Mouse (Mus musculus) forebrain, postnatal 0 days (tissue): ENCODE data around the gene Lbh. TPM values are rescaled to one million over a fixed set of nuclear protein-coding genes. Genes with fewer than 3 reads are reported as not detected.
A peak's percentile ranks its signal among the peaks of the same experiment; 100 is the strongest.

Source experiments
- ATAC-seq: fragments of 200-750 bp; cut with Nextera tagmentation; 2 replicates; pipeline ENCODE4 v1.8.0; 2017; ENCODE audit warnings: mild to moderate bottlenecking, moderate library complexity
- DNase-seq: peaks from one replicate; pipeline ENCODE4 v3.0.0-alpha.2; 2015
- H3K27ac ChIP-seq: fragments of 300-500 bp; sonication (generic); 2 replicates; pipeline ENCODE4 v1.5.1; 2014; ENCODE audit warnings: low read depth, mild to moderate bottlenecking, antibody characterized with exemption, low read length, moderate library complexity, mixed read lengths
- H3K27me3 ChIP-seq: fragments of 300-500 bp; sonication (generic); 2 replicates; pipeline ENCODE4 v1.6.1; 2014; ENCODE audit warnings: mild to moderate bottlenecking, low read length, mixed read lengths; ENCODE audit not compliant: insufficient read depth
- H3K36me3 ChIP-seq: fragments of 300-500 bp; sonication (generic); 2 replicates; pipeline ENCODE4 v1.6.1; 2014; ENCODE audit warnings: mild to moderate bottlenecking, moderate library complexity; ENCODE audit not compliant: insufficient read depth
- H3K4me1 ChIP-seq: fragments of 300-500 bp; sonication (generic); 2 replicates; pipeline ENCODE4 v1.6.1; 2014; ENCODE audit warnings: antibody characterized with exemption; ENCODE audit not compliant: insufficient read depth
- H3K4me2 ChIP-seq: fragments of 300-500 bp; sonication (generic); 2 replicates; pipeline ENCODE4 v1.6.1; 2014; ENCODE audit warnings: low read depth, mild to moderate bottlenecking, moderate library complexity
- H3K4me3 ChIP-seq: fragments of 300-500 bp; sonication (generic); 2 replicates; pipeline ENCODE4 v1.5.1; 2014; ENCODE audit warnings: low read depth, low read length, mixed read lengths
- H3K9ac ChIP-seq: fragments of 300-500 bp; sonication (generic); 2 replicates; pipeline ENCODE4 v1.6.1; 2014; ENCODE audit warnings: mild to moderate bottlenecking
- H3K9me3 ChIP-seq: fragments of 300-500 bp; sonication (generic); 2 replicates; pipeline ENCODE4 v1.6.1; 2016; ENCODE audit warnings: low read length
- CTCF ChIP-seq: sonication (generic); IDR thresholded peaks from 2 replicates; pipeline ENCODE4 v1.5.1; 2016; ENCODE audit warnings: antibody characterized with exemption, control low read depth, low read depth
- WGBS: fragments of 180-500 bp; shearing (Covaris S2); extraction: QIAGEN DNeasy Blood & Tissue Kit; methylation state at CpG from one replicate; pipeline ENCODE4 v1.1.7; 2014; 5-methylcytosine and 5-hydroxymethylcytosine counted together
- polyA plus RNA-seq: library from polyadenylated mRNA; unstranded; fragments of >200 nt; fragmentation: Nextera tagmentation; extraction: Ambion mirVana; gene quantifications from 2 replicates; pipeline ENCODE4 v1.2.1, GENCODE M21; 2015
- total RNA-seq: library from RNA; depleted of rRNA; stranded (reverse); fragments of >200 nt; gene quantifications from 2 replicates; pipeline ENCODE4 v1.2.3, GENCODE M21; 2014

Lbh gene
- total and polyA plus RNA-seq, 2 experiments from 2014 or later: 3.0 to 66.7 TPM

DNA sequence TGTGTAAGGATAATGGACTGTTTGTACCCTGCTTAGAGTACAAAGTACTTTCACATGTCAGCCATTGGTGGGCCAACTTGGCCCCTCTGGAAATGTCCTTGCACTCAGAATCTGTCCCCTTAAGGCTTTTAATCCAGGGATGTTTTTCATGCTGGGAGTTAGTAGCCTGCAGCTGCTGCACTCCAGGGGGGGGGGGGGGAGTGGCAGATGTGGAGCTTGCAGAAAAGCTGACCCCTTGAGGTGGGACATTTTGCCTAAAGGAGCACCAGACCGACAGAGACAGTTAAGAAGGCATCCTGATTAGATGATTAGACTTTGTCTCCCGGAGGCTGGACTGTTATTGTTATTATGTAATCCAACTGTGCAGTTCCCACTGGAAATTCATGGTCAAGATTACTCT is 2.3 kb downstream of the Lbh start:
- Histone ChIP-seq H3K36me3 (peaks cover 14% of the 10 kb centered on the region; the same call in 1 of the 2 replicates), H3K4me2 (peak overlapping the region; percentile 32), H3K27ac (no peak overlapping the region), H3K9me3 (no peaks in the 10 kb centered on the region), H3K27me3 (no peaks in the 10 kb centered on the region), H3K4me3 (peak overlapping the region; percentile 17; the same call in 1 of the 2 replicates), H3K9ac (0 out of 2 replicates have a peak overlapping the region, but pooled peaks have one; percentile 14), H3K4me1 (peaks cover 23% of the 10 kb centered on the region; the same call in 1 of the 2 replicates)
- ATAC-seq (no peak), DNase-seq (no peak)
- whole genome bisulfite sequencing: 16% methylated on average over 2 of the region's 2 CpGs
- TF ChIP-seq CTCF: no peak

DNA sequence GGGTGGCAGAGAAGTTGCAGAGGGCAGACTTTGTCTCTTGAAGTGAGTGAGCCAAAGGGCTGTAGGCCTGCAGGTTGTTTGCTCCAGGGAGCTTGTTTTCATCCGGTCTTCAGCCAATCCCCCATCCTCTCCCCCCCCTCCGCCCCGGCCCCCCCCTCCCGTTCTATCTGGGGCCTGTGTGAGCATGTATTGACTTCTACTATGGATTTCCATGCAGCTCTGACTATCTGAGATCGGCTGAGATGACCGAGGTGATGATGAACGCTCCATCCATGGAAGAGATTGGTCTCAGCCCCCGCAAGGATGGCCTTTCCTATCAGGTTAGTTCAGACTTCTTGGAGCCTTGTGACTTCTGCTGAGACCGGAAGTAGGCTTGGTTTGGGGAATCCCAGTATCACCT is 2.9 kb downstream of the Lbh start:
- DNase-seq (no peak), ATAC-seq (no peak)
- Histone ChIP-seq H3K4me1 (peaks cover 29% of the 10 kb centered on the region), H3K9ac (no peak overlapping the region), H3K36me3 (peaks cover 14% of the 10 kb centered on the region; the same call in 1 of the 2 replicates), H3K4me3 (no peak overlapping the region), H3K27ac (no peak overlapping the region), H3K9me3 (no peaks in the 10 kb centered on the region), H3K27me3 (no peaks in the 10 kb centered on the region), H3K4me2 (peak overlapping the region; percentile 32)
- no peak for TF ChIP-seq CTCF
- WGBS: 59% methylated on average over 8 of the region's 9 CpGs

DNA sequence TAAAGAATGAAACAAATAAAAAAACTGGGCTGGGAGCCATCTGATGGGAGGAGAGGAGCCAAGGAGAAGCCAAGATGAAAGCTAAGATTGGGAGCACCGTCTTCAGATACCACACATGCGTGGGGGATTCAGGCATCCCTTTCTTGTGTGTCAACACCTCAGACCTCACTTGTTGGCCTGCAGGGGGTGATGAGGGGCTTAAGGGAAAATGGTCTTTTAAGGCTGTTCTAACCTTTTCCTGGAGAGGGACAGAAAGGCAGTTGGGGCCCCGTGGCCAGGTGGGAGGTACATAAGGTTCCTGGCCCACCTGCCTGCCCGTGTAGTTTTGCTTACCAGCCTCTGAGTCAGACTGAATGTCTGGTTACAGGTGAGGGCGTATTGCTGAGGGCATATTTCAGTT is 4.1 kb downstream of the Lbh start:
- Histone ChIP-seq H3K4me3 (no peak overlapping the region), H3K9me3 (no peaks in the 10 kb centered on the region), H3K27me3 (no peaks in the 10 kb centered on the region), H3K9ac (no peak overlapping the region), H3K4me2 (no peak overlapping the region), H3K36me3 (peaks cover 14% of the 10 kb centered on the region; the same call in 1 of the 2 replicates), H3K4me1 (peaks cover 35% of the 10 kb centered on the region), H3K27ac (no peak overlapping the region)
- no peak; the same call in 1 of the 2 replicates for TF ChIP-seq CTCF
- no peak for DNase-seq
- ATAC-seq: no peak
- WGBS: 70% methylated on average over 5 of the region's 5 CpGs

DNA sequence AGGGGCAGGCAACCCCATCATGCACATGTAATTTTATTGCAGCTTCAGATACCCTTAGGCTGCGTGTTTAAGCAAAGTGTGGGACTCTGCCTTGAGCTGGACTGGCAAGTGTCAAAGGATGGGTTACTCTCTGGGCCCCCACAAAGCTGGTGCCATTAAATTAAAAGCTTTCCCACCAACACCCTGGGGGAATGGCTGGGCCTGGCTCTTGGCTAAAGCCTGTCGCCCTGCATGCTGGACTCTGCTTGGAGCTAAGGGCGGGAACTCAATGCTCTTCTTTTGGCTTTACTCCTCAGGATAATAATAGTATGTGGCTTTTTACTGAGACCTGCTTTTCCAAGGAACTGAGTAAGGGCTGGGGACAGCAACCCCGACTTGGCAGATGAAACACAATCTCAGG is 5.2 kb downstream of the Lbh start:
- peaks cover 14% of the 10 kb centered on the region; the same call in 1 of the 2 replicates for H3K36me3 ChIP-seq
- no peak for ATAC-seq
- H3K4me1 ChIP-seq: peaks cover 35% of the 10 kb centered on the region
- no peaks in the 10 kb centered on the region for H3K9me3 ChIP-seq
- H3K4me3 ChIP-seq: no peak overlapping the region
- no peak for TF ChIP-seq CTCF
- WGBS: 92% methylated on average over 4 of the region's 4 CpGs
- H3K9ac ChIP-seq: no peak overlapping the region
- no peak for DNase-seq
- H3K4me2 ChIP-seq: no peak overlapping the region
- no peaks in the 10 kb centered on the region for H3K27me3 ChIP-seq
- no peak overlapping the region for H3K27ac ChIP-seq

DNA sequence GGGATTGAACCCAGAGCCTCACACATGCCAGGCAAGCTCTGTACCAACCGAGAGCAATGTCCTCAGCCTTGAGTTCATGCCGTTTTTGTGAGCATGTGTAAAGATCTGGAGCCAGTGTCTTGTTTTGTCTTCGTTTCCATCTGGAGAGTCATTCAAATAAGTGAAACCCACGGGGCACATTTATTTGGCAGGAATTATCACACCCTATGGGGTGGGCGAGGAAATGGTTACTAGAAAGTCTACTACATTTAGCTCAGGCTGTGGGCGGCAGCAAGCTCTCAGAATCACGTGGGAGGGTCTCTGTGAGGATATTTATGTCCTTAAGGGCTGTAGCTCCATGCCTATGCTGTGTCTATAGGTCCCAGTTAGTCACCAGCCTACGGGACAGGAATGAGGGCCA is 6.2 kb downstream of the Lbh start:
- DNase-seq: no peak
- Histone ChIP-seq H3K27ac (no peak overlapping the region), H3K9me3 (no peaks in the 10 kb centered on the region), H3K4me3 (no peak overlapping the region), H3K36me3 (peaks cover 14% of the 10 kb centered on the region; the same call in 1 of the 2 replicates), H3K27me3 (no peaks in the 10 kb centered on the region), H3K9ac (no peak overlapping the region), H3K4me2 (no peak overlapping the region), H3K4me1 (peaks cover 35% of the 10 kb centered on the region)
- ATAC-seq: no peak
- no peak for TF ChIP-seq CTCF
- WGBS: 60% methylated on average over 8 of the region's 8 CpGs

DNA sequence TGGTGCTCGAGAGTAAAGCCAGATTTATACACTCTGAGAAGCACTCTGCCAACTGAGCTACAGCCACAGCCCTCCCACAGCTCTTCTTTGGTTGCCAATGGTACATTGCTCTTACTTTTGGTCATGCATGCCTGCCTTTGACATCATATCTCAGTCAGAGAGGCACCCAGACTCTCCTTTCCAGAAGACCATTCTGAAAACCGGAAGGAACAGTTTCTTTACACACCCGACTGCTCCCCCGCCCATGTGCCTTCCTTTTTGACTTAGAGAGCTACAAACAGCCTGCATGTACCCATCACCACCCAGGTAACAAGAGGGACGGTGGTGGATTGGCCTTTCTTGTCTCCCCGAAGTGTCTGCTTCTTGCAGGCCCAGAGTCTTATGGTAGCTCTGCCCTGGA is 7.0 kb downstream of the Lbh start:
- Histone ChIP-seq H3K9ac (no peak overlapping the region), H3K9me3 (no peaks in the 10 kb centered on the region), H3K4me1 (peaks cover 30% of the 10 kb centered on the region), H3K27ac (peak overlapping the region; percentile 68), H3K27me3 (no peaks in the 10 kb centered on the region), H3K4me2 (no peak overlapping the region), H3K4me3 (no peak overlapping the region), H3K36me3 (peaks cover 14% of the 10 kb centered on the region; the same call in 1 of the 2 replicates)
- WGBS: 83% methylated on average over 6 of the region's 6 CpGs
- no peak for TF ChIP-seq CTCF
- DNase-seq (no peak), ATAC-seq (no peak)

DNA sequence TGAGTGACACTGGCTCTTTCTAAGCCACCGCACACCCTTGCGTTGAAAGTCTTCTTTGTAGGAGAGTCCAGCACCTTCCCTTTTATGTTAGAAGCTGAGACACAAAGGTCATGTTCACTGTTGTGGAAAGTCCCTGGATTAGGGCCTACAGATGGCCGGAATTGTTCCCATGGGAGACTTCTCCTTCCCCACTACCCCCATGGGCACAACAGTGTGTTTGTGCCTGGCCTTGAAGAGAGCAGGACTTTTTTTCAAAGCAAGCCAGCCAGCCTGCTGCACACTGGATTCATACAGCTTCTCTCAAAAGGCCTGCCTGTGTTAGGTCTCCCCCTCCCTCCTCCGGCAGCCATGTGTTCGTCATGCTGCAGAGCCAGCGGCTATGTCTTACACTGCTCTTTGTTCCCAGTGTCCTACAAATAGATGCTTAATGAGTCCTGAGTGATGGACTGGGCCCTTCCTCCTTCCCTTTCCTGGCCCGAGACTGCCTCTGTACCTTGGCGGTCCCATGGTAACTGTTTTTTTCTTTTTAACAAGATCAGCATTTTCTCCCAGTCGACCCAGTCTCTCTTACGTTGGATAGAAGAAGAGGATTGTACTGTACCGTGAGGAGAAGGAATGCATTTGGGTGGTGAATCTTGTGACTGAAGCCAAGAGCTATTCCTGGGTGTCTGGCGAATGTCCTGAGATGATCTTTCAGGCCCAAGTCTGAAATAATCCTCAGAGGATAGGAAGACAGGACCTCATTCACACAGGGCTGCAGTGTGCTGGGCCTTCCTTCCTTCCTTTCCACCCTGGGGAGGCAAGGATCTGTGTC is 7.9 kb downstream of the Lbh start:
- TF ChIP-seq CTCF: no peak
- Histone ChIP-seq H3K27me3 (no peaks in the 10 kb centered on the region), H3K9ac (no peak overlapping the region), H3K27ac (peak overlapping the region; percentile 68), H3K4me3 (no peak overlapping the region), H3K4me2 (peak overlapping the region; percentile 13; the same call in 1 of the 2 replicates), H3K9me3 (no peaks in the 10 kb centered on the region), H3K36me3 (peaks cover 14% of the 10 kb centered on the region; the same call in 1 of the 2 replicates), H3K4me1 (peaks cover 27% of the 10 kb centered on the region)
- 15% methylated on average over 12 of the region's 12 CpGs for WGBS
- peak; percentile 83 for DNase-seq
- peak; percentile 96 for ATAC-seq
